Mouse (Mus musculus) left cerebral cortex, adult 9 months (tissue): ENCODE data around the gene Mycbp2.

Experiments
- DNase-seq, 2 experiments: peaks; one replicate each; pipeline ENCODE4 v3.0.0; 2022; ENCODE audit warnings: low spot score in 2 of 2

Mycbp2 gene

DNA sequence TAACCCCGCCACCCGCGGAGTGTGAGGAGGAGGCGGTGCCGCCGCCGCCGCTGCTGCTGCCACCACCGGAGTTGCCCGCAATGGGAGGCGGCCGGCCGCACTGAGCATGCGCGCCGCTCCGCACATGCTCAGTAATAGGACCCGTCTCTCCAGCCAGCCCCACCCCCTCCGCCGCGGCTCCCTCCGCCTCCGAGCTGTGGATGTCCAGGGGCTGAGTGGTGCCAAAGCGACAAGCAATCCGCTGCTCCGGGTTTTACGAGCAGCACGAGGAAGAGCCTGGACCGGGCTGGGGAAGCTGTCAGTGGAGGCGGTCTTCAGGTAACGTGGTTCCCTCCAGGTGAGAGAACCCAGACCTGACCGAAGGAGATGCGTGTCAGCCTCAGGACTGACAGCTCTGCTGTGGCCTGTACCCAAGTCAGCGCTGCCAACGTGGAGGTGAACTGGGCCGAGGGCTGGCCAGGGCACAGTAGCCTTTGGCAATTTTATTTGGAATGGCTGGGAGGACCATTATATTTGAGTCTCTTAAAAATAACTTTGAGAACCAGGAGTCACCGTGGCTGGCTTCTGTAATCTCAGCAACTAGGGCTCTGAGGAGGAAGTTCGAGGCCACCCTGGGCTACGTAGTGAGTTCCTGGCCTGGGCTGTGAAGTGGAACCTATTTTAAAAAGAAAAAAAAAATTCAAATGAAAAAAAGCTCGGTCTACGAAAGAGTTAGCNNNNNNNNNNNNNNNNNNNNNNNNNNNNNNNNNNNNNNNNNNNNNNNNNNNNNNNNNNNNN is at the start of gene Mycbp2:
Gene Mycbp2 (minus strand): TSS at position 86 of the 777 bp plus-strand sequence.
- peak; percentile 94 to 99 for DNase-seq

DNA sequence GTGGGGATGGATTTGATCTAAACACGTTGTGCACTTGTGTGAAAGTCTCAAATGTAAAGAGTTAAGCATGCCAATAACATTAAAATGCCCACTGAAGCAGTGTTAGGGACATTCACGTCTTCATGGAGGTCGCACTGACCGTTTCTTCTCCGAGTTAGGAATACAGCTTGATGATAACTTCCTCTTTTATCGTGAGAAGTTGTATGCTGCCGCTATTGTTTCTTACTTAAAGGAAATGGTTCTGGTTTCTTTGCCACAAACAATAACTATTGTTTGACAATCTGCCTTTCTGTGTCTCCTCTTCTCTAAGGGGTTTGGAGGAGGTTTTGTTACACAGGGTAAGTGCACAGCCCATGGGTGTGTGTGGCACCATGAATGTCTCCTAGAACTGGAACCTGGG is 45.8 kb upstream of the Mycbp2 start:
- no peak for DNase-seq

DNA sequence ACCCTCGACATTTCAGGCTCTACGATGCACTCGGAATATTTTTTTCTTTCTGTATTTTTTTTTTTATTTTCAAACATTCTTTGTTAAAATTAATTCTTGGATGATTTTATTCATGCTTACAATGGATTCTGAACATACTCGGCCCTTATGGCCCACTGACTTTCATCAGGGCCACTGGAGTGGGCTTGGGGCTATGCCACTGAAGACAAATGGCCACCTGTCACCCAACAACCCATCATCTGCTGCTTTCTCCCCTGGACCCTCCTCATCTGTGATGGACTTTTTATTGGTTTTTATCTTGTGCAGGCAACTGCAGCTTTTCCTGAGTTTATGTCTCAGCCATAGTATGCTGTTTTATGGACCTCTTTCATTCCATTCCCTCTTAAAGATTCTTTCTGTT is 40.8 kb upstream of the Mycbp2 start:
- no peak for DNase-seq

DNA sequence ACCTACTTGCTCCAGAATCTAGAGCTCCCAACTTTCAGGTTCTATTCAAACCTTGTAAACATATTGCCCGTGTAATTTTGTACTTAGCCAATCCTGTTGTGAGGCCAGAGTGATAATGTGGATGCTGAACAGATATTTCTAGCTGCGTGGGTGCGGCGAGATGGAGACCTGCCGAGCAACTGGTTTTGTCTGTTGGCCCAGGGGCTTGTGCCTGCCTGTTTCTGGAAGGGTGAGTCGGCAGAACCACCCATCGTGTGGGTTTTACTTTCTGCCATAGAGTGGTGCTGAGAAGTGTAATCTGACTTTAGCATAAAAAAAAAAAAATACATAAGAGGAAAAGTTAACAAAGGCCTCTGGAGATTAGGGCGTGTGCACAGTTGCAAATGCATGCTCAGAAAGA is 40.3 kb upstream of the Mycbp2 start:
- DNase-seq, result peak in 1 of 2 experiments; percentile 14

DNA sequence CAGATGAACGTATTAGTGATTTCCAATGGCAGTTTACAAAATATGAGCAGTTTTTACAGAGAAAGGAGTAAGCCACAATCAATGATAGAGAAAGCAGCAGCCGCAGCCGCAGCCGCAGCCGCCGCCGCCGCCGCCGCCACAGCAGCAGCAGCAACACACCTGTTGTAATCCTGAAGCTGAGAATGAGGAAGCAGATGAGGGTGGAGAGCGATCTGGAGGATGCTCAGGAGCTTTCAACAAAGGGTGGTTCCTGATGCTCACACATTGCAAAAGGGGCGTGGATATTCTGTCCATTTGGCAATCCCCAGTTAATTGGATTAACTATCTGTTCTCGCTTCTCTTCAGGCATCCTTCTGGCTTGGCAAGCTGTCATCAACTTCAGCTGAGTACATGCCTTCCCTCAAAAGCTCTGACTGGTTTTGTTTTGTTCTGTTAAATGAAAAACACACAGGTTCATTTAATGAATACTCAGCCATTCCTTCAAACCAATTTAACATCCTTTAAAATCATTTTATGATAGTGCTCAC is 38.5 kb upstream of the Mycbp2 start:
- no peak for DNase-seq

DNA sequence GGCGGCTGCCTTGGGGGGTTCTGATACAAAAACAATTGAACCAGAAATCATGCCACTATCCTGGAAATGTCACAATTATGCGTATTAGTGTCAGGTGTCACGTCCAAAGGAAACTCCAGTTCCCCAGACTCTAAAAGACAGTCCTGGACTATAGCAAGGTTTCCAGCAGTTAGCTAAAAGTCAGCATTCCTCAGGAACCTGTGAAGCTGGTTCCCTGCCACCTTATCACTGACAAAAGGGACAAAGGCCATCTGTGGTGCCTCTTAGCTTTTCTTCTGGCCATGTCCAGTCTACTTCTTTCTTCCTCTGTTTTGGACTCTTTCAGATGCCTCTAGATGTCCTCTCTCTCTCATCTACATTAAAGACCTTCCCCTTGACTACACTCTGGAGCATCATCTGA is 32.1 kb upstream of the Mycbp2 start:
- no peak for DNase-seq

DNA sequence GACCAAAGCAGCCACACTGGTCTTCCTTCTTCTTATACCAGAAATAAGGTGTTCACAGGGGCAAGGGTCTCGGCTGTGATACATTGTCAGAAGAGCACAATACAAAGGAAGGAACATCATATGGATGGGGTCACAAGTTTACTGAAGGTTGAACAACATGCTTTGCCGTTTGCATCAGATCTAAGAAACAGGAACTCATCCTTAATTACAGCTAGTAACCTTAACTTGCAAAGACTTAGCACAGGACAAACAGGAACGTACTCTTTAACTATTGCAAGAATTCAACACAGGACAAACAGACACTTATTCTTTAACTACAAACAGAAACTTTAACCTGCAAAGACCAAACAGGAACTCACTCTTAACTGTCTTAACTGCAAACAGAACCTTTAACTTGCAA is 30.2 kb upstream of the Mycbp2 start:
- DNase-seq, result no peak

DNA sequence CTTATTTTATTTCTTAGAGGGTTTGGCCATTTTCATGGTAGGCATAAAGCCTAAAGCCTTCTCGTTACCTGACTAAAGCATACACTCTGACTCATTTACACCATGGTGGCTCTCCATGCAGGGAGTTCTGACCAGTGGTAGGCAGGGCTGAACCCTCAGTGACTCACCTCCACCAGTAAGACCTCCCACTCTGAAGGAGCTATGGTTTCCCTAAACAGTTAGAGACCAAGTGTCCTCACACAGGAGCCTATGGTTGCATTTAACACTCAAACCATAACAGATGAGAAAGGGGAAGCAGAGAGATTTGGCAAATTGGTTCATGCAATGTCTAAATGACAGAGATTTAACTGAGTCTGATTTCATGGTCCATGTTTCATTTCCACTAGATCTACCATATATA is 28.9 kb upstream of the Mycbp2 start:
- DNase-seq, result no peak

DNA sequence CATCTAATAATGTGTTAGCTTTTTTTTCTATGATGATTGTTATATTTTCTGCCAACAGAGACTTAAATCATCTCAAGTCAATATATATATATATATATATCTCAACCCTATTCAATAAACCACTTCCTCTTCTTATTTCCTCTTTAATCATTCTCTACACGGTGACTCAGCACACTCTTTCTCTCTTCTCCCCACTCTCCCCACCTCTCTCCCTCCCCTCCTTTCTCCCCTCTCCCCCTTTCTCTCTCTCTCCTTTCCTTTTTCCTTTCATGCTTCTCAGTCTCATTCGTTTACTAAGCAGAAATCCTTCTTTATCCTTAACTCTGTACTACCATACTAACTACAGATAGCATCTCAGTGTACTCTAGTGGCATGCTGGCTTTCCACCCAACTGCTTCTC is 16.6 kb upstream of the Mycbp2 start:
- no peak for DNase-seq

DNA sequence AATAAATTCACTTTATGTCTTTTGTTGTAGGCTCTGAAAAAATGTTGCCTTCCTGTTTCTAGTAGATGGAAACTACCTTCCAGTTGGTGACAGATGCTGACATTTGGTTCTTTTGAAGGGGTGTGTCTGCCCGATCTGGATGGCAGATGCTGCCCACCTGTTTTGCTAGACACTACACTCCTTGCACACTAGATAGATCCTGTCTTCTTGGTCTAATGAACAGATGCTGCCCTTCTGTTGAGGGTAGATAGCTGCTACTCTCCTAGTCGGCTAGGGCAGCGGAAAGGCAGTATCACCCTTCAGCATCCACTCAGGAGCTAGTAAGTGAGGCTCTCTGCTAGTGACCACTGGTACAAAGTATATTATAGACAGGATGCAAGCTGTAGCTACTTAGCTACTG is 9.5 kb upstream of the Mycbp2 start:
- no peak for DNase-seq

DNA sequence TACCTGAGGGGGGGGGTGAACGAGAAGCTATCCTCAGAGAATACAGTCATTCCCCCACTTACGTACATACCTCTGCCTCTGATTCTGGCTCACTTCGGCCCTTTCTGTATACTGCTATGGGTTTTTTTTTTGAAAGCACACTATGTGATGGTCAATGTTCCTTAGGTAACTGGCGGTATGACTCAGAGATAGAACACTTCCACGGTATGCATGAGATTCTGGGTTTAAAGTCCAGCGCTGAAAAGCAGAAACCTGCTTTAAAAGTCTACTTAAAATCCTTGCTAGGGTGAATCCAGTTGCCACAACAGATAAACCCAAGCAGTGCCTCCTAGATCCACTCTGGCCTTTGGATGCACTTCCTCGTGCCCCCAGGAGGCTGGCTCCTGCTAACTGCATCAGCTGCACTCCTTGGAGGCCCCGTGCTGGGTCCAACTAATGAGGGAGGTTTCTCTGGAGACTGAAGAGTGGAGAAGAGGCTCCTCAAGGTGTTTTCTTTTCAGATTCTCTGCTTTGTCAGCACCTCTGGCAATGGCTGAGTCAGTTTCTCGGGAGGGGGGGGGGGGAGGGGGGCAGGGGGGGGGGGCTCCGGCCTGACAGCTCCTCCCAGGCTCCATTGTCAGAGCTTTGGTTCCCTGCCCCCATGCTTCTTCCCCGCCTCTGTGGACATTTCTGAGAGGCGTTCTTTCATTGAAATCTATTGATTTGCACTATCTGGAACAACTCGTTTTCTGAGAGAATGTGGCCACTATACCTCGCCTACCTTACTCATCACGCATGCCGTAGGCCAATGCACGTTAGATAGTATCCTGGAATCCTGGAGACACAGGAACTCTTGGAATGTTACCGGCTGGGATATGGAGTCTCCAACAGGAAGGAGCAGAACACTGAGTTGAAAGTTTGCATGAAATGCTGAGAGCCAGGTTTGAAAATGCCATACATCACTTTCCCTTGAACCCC is 8.1 kb upstream of the Mycbp2 start:
- DNase-seq, result no peak

DNA sequence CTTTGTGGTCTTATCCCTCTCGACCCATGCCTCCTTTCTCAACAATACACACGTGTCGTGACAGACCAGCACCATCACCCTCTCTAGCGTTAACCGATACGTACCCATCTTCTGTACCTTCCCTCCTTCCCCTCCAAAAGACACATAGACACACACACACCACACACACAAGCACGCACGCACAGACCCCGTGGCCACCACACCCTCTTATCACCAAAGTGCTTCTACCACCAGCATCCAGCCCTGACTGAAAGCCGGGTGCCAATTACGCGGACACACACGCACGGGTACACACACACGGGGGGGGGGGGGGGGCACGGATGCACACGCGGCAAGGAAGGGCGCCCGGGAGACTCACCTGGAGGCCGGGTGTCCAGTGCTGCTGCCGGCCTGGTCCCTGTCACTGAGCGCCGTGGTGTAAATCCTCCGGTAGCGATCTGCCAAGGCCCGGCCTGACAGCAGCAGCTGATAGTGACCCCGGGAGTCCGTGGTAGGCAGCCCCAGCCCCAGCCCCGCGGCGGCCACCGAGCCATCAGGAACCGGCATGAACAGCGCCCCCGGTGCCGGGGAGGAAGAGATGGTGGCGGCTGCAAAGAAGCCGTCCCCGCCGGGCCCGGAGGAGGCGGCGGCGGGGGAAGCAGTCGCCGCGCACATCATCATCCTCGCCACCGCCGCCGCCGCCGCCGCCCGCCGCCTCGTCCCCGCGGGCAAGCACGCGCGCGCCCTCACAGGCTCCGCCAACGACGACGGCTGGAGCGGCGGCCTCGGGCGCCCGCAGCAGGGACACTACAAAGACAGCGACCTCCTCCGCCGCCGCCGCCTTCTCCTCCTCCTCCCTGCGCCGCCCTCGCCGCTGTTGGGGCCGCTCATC is 521 bp downstream of the Mycbp2 start:
- peak in 1 of 2 experiments; percentile 27 for DNase-seq

DNA sequence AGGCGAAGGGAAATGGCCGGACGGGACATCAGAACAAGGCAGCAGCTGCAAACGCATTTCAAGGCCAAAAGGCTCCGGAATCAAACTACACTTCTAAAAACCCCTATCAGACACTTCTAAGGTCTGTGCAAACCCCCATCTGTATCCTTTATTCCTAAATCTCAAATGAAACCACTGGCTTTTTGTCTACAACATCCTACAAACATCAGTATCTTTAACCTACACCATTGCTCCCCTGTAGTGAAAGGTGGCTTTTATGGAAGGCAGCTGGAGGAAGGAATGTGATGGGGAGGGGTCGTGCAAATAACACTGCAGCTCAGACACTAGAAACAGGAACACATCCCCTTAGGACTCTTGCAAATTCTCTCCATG is 1.1 kb downstream of the Mycbp2 start:
- no peak for DNase-seq

DNA sequence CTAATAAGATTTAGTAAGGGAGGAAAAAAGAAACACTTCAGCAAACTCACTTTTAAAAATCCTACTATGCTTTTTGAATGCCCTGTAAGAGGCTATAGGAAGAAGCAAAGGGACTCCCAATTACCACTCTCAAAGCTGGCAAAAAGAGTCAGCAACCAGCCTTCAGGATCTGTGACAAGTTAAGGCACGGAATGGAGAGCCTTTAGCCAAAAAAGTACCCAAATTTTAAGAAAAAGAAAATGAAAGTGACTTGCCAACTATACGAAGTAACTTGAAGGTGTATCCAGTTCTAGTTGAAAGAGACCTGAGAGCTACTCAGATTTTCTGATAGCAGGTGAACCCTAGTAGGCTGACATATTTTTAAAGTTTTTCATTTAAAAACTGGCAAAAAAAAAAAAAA is 1.6 kb downstream of the Mycbp2 start:
- DNase-seq, result no peak

DNA sequence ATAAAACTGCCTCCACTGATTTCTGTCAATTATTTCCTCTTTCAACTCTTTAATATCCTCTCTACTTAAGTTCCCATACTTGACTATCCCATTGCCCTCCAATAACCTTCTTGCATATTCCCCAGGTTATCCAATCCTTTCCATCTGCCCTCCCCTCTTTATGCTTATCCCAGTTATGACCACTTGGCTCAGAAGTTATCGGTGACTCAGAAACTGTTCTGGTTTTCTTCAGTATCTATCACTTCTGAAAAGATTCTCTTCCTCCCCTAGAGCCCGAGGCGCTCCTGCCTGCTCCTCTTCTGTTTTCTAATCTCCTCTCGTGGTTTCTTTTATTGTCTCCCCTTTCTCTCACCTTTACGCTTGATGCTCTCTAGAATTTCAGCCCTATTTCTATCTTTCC is 2.8 kb downstream of the Mycbp2 start:
- DNase-seq, result no peak

DNA sequence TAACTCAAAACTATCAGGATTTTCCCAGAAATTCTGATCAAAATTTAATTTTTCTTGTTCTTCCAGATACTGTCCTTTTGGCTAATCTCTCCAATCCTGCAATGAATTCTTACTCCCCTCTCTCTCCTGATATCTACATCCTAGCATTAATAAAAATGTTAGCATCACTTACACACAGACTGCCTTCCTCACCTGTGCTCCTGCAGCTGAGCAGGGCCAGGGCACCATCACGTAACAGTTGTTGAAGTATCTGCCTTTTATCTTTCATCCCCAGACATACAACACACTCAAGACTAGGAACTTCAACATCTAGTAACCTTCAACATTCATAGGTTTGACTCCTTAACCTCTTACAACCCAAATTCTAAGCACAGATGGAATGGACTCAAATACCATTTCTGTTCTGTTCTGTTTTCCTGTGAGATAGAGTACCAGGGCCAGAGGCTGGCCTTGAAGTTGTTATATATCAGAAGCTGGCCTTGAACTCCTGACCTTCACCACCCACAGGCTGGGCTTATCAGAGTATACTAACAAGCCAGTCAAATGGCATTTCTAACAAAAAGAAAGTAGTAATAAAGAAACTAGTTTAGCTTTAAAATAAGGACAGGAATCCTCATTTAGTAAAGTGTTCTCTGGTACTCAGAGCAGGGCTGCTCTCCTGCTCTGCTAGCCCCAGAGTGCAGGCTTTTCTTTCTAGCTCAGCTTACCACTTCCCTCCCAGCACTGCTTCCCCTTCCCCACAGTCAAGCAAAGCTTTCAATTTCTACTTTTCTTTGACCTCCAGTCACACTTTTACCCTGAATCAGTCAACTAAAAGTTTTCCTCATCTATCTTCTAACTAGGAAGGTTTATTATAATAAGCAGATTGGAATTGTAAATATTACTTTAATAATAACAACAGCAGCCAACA is 5.0 kb downstream of the Mycbp2 start:
- DNase-seq, result no peak

DNA sequence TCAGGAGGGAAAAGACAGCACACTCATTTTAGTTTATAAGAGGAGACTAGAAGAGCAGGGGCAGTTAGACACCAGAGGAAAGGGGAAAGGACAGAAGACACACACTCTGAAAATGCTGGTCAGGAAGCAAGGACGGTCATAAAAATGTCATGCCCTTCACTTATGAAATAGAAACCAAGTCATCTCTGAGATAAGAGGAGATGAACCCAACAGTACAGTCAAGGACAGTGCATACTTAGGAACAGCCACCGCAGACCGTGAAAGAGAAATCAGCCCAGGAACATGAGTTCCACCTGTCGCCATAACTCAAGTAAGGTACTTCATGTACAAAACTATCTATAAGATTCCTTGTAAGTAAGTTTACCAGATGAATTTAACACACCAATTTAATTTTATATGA is 33.7 kb downstream of the Mycbp2 start:
- no peak for DNase-seq

DNA sequence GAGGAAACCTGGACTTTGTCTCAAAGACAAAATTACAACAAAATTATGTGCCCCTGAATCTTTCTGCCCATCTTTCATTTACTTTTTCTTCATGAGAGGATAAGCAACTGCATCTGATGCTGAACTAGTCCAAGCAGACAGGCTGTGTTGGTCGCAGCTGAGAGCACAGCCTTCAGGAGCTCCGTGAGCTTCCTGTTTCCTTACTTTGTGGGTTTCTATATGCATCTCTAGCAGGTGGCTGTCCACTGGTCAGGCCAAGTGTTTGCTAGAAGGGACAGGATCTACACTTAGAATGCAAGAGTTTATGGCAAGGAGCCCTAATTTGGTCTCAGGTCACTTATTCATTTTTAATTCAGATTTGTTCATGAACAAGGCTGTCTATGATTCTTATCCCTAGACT is 50.4 kb downstream of the Mycbp2 start:
- DNase-seq, result no peak

DNA sequence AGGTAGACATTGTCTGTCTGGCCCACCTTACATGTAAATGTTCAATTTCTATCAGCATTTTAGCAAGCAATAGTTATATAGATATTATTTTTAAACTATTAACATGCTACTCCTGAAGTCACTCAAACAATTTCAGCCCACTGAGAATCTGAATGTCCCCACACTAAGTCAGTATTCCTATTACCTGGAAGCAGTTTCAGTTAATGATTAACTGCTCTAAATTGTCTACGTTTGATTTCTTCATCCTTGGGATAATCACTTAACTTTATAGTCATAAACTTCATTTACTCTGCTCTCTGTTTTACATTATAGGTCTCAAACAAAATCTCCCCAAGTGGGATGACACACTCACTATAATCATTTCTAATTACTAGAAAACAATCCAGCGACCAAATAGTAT is 60.0 kb downstream of the Mycbp2 start:
- no peak for DNase-seq

DNA sequence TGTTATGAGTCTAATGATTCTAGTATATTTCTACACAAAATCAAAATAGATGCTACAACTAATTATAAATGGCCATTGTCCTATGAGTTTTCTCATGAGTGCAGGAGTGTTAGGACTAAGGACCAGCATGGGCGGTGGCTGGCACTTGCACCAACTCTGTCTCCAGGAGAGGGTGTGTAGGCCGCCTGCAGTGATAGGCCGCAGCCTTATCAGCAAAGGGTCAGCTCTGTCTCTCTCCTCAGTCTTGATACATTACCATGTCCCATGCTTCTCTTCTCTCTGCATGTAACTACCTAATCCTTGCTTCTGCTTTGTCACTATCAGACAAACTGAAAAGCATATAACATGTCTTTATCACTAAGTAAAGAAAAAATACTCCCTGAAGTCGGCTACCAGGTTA is 69.9 kb downstream of the Mycbp2 start:
- DNase-seq, result no peak

DNA sequence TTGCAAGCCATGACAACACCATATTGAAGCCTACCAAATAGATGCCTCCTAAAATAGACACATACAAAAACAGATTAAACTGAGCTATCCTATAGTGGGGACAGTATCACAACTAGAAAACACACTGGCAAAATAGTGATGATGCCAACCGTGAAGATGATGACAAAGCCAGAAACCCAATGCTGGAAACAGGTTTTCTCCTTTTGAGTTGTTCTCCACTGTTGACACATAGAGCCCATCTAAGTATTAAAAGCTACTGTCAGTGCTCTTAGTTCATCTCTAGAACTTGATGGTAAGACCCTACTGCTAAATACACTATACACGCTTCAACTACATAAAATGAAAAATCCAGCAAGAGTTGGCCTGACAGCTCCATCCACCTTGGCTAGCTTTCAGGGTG is 86.2 kb downstream of the Mycbp2 start:
- no peak for DNase-seq
